Mouse (Mus musculus): ENCODE data around the gene Znhit3. TPM values are rescaled to one million over a fixed set of nuclear protein-coding genes. Genes with fewer than 3 reads are reported as not detected.

The Znhit3 gene
- polyA plus RNA-seq, 1 experiment from 2014 or later: 91.5 TPM

GRCm38 (mm10) chr11:84868786-84869259 is 47.3 kb downstream of the Znhit3 start:
- 22% methylated on average over 7 of the region's 7 CpGs for WGBS
- Histone ChIP-seq H3K4me1 (peaks cover 32% of the 10 kb centered on the region), H3K4me3 (peak overlapping the region; percentile 74), H3K36me3 (peaks cover 7% of the 10 kb centered on the region), H3K9me3 (replicated peaks) (no peaks in the 10 kb centered on the region), H3K27ac (peak overlapping the region; percentile 97; the same call in 1 of the 2 replicates), H3K27me3 (ENCODE audit: low read depth, poor library complexity, severe bottlenecking) (no peaks in the 10 kb centered on the region)
- DNase-seq (ENCODE audit: low spot score): no peak

- Histone ChIP-seq H3K36me3 (peaks cover 15% of the 10 kb centered on the region; the same call in 1 of the 2 replicates), H3K27ac (no peak overlapping the region), H3K4me3 (no peak overlapping the region), H3K27me3 (ENCODE audit: low read depth, poor library complexity, severe bottlenecking) (no peaks in the 10 kb centered on the region), H3K4me1 (peaks cover 32% of the 10 kb centered on the region), H3K9me3 (replicated peaks) (no peaks in the 10 kb centered on the region)
- 87% methylated on average over 2 of the region's 2 CpGs for WGBS
- DNase-seq (ENCODE audit: low spot score): no peak
Measured at GRCm38 (mm10) chr11:84867586-84867985, 48.6 kb downstream of the Znhit3 start.

GRCm38 (mm10) chr11:84865268-84865667 is 50.9 kb downstream of the Znhit3 start:
- Histone ChIP-seq H3K27me3 (ENCODE audit: low read depth, poor library complexity, severe bottlenecking) (no peaks in the 10 kb centered on the region), H3K27ac (no peak overlapping the region), H3K9me3 (replicated peaks) (no peaks in the 10 kb centered on the region), H3K4me1 (peaks cover 27% of the 10 kb centered on the region), H3K4me3 (no peak overlapping the region), H3K36me3 (peaks cover 38% of the 10 kb centered on the region)
- no peak for DNase-seq (ENCODE audit: low spot score)
- WGBS: 63% methylated on average over 2 of the region's 2 CpGs

Small RNA genes lying within 50 kb of the gene (microRNA-seq; reads per million reads assigned to microRNA genes)
- not detected for gene Gm23564

Other genes starting within 250 kb of the Znhit3 start
- gene Mrm1, start 96.9 kb downstream of the Znhit3 start, polyA plus RNA-seq (2016; fragmentation: Nextera tagmentation; extraction: Ambion mirVana): 8.3 and 9.4 TPM in 2 replicates
- gene Dhrs11, start 87.4 kb downstream of the Znhit3 start, polyA plus RNA-seq (2016; fragmentation: Nextera tagmentation; extraction: Ambion mirVana): 12.6 and 14.2 TPM in 2 replicates
- gene Ggnbp2, start 45.5 kb downstream of the Znhit3 start, polyA plus RNA-seq (2016; fragmentation: Nextera tagmentation; extraction: Ambion mirVana): 53.6 and 61.5 TPM in 2 replicates
- gene Myo19, start 36.2 kb downstream of the Znhit3 start, polyA plus RNA-seq (2016; fragmentation: Nextera tagmentation; extraction: Ambion mirVana): 16.4 and 16.9 TPM in 2 replicates
- 2.1 and 3.1 TPM in 2 replicates for gene Pigw, start 36.1 kb downstream of the Znhit3 start, polyA plus RNA-seq (2016; fragmentation: Nextera tagmentation; extraction: Ambion mirVana)
- 0.20 and 0.97 TPM in 2 replicates for gene Car4, start 41.4 kb upstream of the Znhit3 start, polyA plus RNA-seq (2016; fragmentation: Nextera tagmentation; extraction: Ambion mirVana)
- gene Usp32, start 223.8 kb upstream of the Znhit3 start, polyA plus RNA-seq (2016; fragmentation: Nextera tagmentation; extraction: Ambion mirVana): 2.9 and 4.5 TPM in 2 replicates